23 mouse cellular contexts compared by ENCODE assay signal in genomic region chr3:51262942-51263341, GRCm38 (mm10).
"Had no signal": no experiment of that assay in that cellular context is flagged by ENCODE, and none has a peak within 500 bp of the region (broad histone marks: within the 10 kb centered on the region; RNA-seq: fewer than 3 reads in every experiment).

No protein-coding gene starts in this region.

- H3K27me3 ChIP-seq: heart, embryonic 13.5 days; heart, embryonic 15.5 days; hindbrain, embryonic 13.5 days; hindbrain, embryonic 15.5 days; limb, embryonic 13.5 days; limb, embryonic 15.5 days; liver, embryonic 12.5 days had no signal

- DNase-seq: gastrocnemius, postnatal 14 days; gastrocnemius, postnatal 36 days; heart, postnatal 36 days; kidney, adult 18-20 months; kidney, adult 8-10 months; kidney, postnatal 14 days; kidney, postnatal 36 days; layer of hippocampus, adult 9-11 months; layer of hippocampus, postnatal 36 days; left cerebral cortex, postnatal 4 days had no signal

- H3K27ac ChIP-seq: heart, adult 2 months; heart, embryonic 15.5 days; hindbrain, embryonic 13.5 days; hindbrain, embryonic 15.5 days; hindbrain, postnatal 0 days; kidney, postnatal 0 days; limb, embryonic 13.5 days; limb, embryonic 15.5 days; liver, embryonic 12.5 days; liver, embryonic 14.5 days had no signal

- H3K4me2 ChIP-seq: heart, embryonic 11.5 days; heart, embryonic 13.5 days; heart, embryonic 15.5 days; hindbrain, embryonic 13.5 days; hindbrain, embryonic 15.5 days; limb, embryonic 13.5 days; limb, embryonic 15.5 days; liver, embryonic 12.5 days had no signal

- H3K4me3 ChIP-seq: heart, adult 2 months; heart, embryonic 13.5 days; heart, embryonic 15.5 days; hindbrain, embryonic 13.5 days; hindbrain, embryonic 15.5 days; limb, embryonic 13.5 days; limb, embryonic 15.5 days; liver, embryonic 12.5 days had no signal

- ATAC-seq: hindbrain, postnatal 0 days; intestine, embryonic 16.5 days; liver, embryonic 12.5 days had no signal

- H3K4me1 ChIP-seq: hindbrain, embryonic 13.5 days; hindbrain, embryonic 15.5 days; limb, embryonic 13.5 days; limb, embryonic 15.5 days; liver, embryonic 12.5 days had no signal

- H3K9me3 ChIP-seq: heart, embryonic 13.5 days; heart, embryonic 15.5 days; hindbrain, embryonic 13.5 days; hindbrain, embryonic 15.5 days; limb, embryonic 13.5 days; limb, embryonic 15.5 days; liver, embryonic 12.5 days had no signal

- H3K9ac ChIP-seq: heart, embryonic 13.5 days; heart, embryonic 15.5 days; hindbrain, embryonic 13.5 days; hindbrain, embryonic 15.5 days; limb, embryonic 13.5 days; limb, embryonic 15.5 days; liver, embryonic 12.5 days; liver, embryonic 14.5 days had no signal
